Mouse (Mus musculus) CD4-positive naive resting alpha-beta T cell, adult 76 days (primary cell): ENCODE measurements around the gene Larp7. TPM values are rescaled to one million over a fixed set of nuclear protein-coding genes. Genes with fewer than 3 reads are reported as not detected.

Source experiments
- total RNA-seq: library from RNA; stranded (reverse); gene quantifications from one replicate; pipeline ENCODE4 v1.2.4, GENCODE M21; 2023

Larp7 gene
- total RNA-seq, result 43.2 TPM

DNA sequence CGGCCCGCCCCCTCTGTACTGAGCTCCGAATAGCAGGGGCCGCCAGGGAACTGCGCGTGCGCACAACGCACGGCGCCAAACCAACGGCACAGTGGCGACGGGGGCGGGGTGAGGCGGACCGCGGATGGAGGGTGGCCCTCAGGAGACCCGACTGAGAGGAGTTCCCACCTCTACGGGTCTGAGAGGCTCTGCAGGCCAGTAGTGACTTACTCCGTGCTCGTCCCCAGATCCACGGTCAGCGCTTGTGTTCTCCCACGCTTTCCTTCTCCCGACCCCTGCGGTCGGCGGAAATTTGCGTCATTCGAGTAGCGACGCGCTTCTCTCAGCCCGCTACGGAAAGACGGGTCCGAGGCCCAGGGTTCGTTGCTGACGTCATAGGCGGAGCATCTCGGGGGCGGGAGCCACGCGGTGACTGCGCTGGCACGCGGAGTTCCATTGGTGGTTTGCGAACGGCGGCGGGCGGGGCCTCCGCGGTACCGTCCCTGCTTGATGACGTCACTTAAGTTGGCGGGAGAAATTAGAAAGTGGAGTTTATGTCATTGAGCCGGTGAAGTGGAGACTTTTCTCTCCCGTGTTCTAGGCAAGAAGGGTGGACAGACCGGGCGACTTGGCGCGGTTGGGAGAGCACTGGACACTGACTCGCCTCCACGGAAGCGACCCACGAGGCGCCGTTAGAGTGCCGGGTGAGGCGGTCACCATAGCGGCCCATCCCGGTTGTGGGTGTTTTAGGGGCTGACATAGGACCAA lies at the start of gene Larp7, which contains the start of gene Zgrf1:
TSS of gene Larp7 (minus strand) at position 377 of the 747 bp plus-strand sequence.
TSS of gene Zgrf1 (plus strand) at position 517 of the 747 bp plus-strand sequence.

GRCm38 (mm10) chr3:127498742-127499400 lies 54.3 kb downstream of the Larp7 start, which contains the start of gene Ank2:
Gene Ank2, minus strand, starts transcription at chr3:127499350.

Other genes starting within 250 kb of the Larp7 start
- 0.41 TPM for gene Ank2, start 54.0 kb downstream of the Larp7 start, total RNA-seq
- 9.4 TPM for gene Zgrf1, start 140 bp upstream of the Larp7 start, total RNA-seq
- not detected for gene Neurog2, start 79.8 kb upstream of the Larp7 start, total RNA-seq
- 1.8 TPM for gene Alpk1, start 227.2 kb upstream of the Larp7 start, total RNA-seq
- 4.0 TPM for gene Tifa, start 236.5 kb upstream of the Larp7 start, total RNA-seq